Mouse (Mus musculus): Measurements from ENCODE around the gene Slc26a11.

- TF ChIP-seq CTCF (IDR thresholded peaks at IDR 0.05; ENCODE audit: extremely low read depth, insufficient read depth, low read length) (no peak), POLR2A (IDR thresholded peaks at IDR 0.05; ENCODE audit: extremely low read depth, insufficient read depth, low read length) (no peak)
Measured at GRCm38 (mm10) chr11:119344865-119345264, 10.5 kb upstream of the Slc26a11 start.

All from cortical plate, adult 2 months (tissue).